Mouse (Mus musculus): Measurements from ENCODE around the gene Car9. TPM values are rescaled to one million over a fixed set of nuclear protein-coding genes. Genes with fewer than 3 reads are reported as not detected.

Gene Car9
- total and polyA plus RNA-seq, 2 experiments from 2014 or later = 0.05 to 1.1 TPM

- ATAC-seq (ENCODE audit: low FRiP score) = no peak
- no peak for TF ChIP-seq CTCF (IDR thresholded peaks at IDR 0.05)
- Histone ChIP-seq H3K4me1 (ENCODE audit: insufficient read depth, low read length) (peaks cover 23% of the 10 kb centered on the region), H3K9me3 (ENCODE audit: low read length) (no peaks in the 10 kb centered on the region), H3K4me3 (ENCODE audit: low read depth, low read length) (no peak overlapping the region), H3K27me3 (ENCODE audit: insufficient read depth, low read length) (no peaks in the 10 kb centered on the region), H3K4me2 (ENCODE audit: low read depth, low read length, poor library complexity, severe bottlenecking) (peak overlapping the region; percentile 9; the same call in 1 of the 2 replicates), H3K27ac (ENCODE audit: low read depth, low read length) (no peak overlapping the region), H3K36me3 (ENCODE audit: insufficient read depth, low read length) (peaks cover 26% of the 10 kb centered on the region), H3K9ac (replicated peaks; ENCODE audit: low read length, poor library complexity, severe bottlenecking) (no peak overlapping the region)
- 82% methylated on average over 13 of the region's 13 CpGs for WGBS
- DNase-seq (ENCODE audit: low spot score) = no peak
Observed at GRCm38 (mm10) chr4:43559519-43560242, 52.9 kb downstream of the Car9 start.

GRCm38 (mm10) chr4:43560243-43560611 is 53.5 kb downstream of the Car9 start:
- Histone ChIP-seq H3K9me3 (ENCODE audit: low read length) (no peaks in the 10 kb centered on the region), H3K9ac (replicated peaks; ENCODE audit: low read length, poor library complexity, severe bottlenecking) (no peak overlapping the region), H3K36me3 (ENCODE audit: insufficient read depth, low read length) (peaks cover 25% of the 10 kb centered on the region), H3K4me2 (ENCODE audit: low read depth, low read length, poor library complexity, severe bottlenecking) (peak overlapping the region; percentile 86; the same call in 1 of the 2 replicates), H3K4me1 (ENCODE audit: insufficient read depth, low read length) (peaks cover 23% of the 10 kb centered on the region), H3K27me3 (ENCODE audit: insufficient read depth, low read length) (no peaks in the 10 kb centered on the region), H3K4me3 (ENCODE audit: low read depth, low read length) (no peak overlapping the region), H3K27ac (ENCODE audit: low read depth, low read length) (no peak overlapping the region)
- WGBS = 50% methylated on average over 6 of the region's 6 CpGs
- no peak for TF ChIP-seq CTCF (IDR thresholded peaks at IDR 0.05)
- ATAC-seq (ENCODE audit: low FRiP score) (no peak), DNase-seq (ENCODE audit: low spot score) (no peak)

- H3K4me2 ChIP-seq (ENCODE audit: low read depth, low read length, poor library complexity, severe bottlenecking) = peak overlapping the region; percentile 86
- no peaks in the 10 kb centered on the region for H3K9me3 ChIP-seq (ENCODE audit: low read length)
- 34% methylated on average over 2 of the region's 2 CpGs for WGBS
- TF ChIP-seq CTCF (IDR thresholded peaks at IDR 0.05) = no peak
- peak overlapping the region; percentile 92 for H3K4me3 ChIP-seq (ENCODE audit: low read depth, low read length)
- DNase-seq (ENCODE audit: low spot score) (no peak), ATAC-seq (ENCODE audit: low FRiP score) (no peak)
- no peaks in the 10 kb centered on the region for H3K27me3 ChIP-seq (ENCODE audit: insufficient read depth, low read length)
- peaks cover 25% of the 10 kb centered on the region for H3K36me3 ChIP-seq (ENCODE audit: insufficient read depth, low read length)
- peak overlapping the region; percentile 87 for H3K9ac ChIP-seq (replicated peaks; ENCODE audit: low read length, poor library complexity, severe bottlenecking)
- no peak overlapping the region for H3K27ac ChIP-seq (ENCODE audit: low read depth, low read length)
- H3K4me1 ChIP-seq (ENCODE audit: insufficient read depth, low read length) = peaks cover 23% of the 10 kb centered on the region
Observed at GRCm38 (mm10) chr4:43560976-43561375, 54.2 kb downstream of the Car9 start.

GRCm38 (mm10) chr4:43561436-43561996 is 54.8 kb downstream of the Car9 start:
- 1% methylated on average over 16 of the region's 16 CpGs for WGBS
- H3K4me1 ChIP-seq (ENCODE audit: insufficient read depth, low read length) = peaks cover 23% of the 10 kb centered on the region

GRCm38 (mm10) chr4:43561997-43562768 is 55.4 kb downstream of the Car9 start, which contains the start of the genes Creb3 and Tln1:
Gene Creb3, plus strand, starts transcription at chr4:43562332.
Gene Tln1, minus strand, starts transcription at chr4:43562691.
- H3K9me3 ChIP-seq (ENCODE audit: low read length) = no peaks in the 10 kb centered on the region
- under 1% methylated on average over 62 of the region's 62 CpGs for WGBS
- peak within 1 kb of the TSS; percentile 87 for H3K9ac ChIP-seq (replicated peaks; ENCODE audit: low read length, poor library complexity, severe bottlenecking)
- H3K36me3 ChIP-seq (ENCODE audit: insufficient read depth, low read length) = peaks cover 30% of the 10 kb centered on the region
- no peaks in the 10 kb centered on the region for H3K27me3 ChIP-seq (ENCODE audit: insufficient read depth, low read length)
- peak within 1 kb of the TSS; percentile 86 for H3K4me2 ChIP-seq (ENCODE audit: low read depth, low read length, poor library complexity, severe bottlenecking)
- peak within 1 kb of the TSS; percentile 92 for H3K4me3 ChIP-seq (ENCODE audit: low read depth, low read length)
- DNase-seq (ENCODE audit: low spot score) (peak; percentile 97), ATAC-seq (ENCODE audit: low FRiP score) (peak; percentile 96)
- peak; percentile 20 for TF ChIP-seq CTCF (IDR thresholded peaks at IDR 0.05)
- peak within 1 kb of the TSS; percentile 93 for H3K27ac ChIP-seq (ENCODE audit: low read depth, low read length)
- peaks cover 23% of the 10 kb centered on the region for H3K4me1 ChIP-seq (ENCODE audit: insufficient read depth, low read length)

More at GRCm38 (mm10) chr4:43561436-43561996, 54.8 kb downstream of the Car9 start:
- H3K27ac ChIP-seq (ENCODE audit: low read depth, low read length) = peak overlapping the region; percentile 93
- peak; percentile 8 for DNase-seq (ENCODE audit: low spot score)
- H3K9me3 ChIP-seq (ENCODE audit: low read length) = no peaks in the 10 kb centered on the region
- peak overlapping the region; percentile 86 for H3K4me2 ChIP-seq (ENCODE audit: low read depth, low read length, poor library complexity, severe bottlenecking)
- no peaks in the 10 kb centered on the region for H3K27me3 ChIP-seq (ENCODE audit: insufficient read depth, low read length)
- H3K9ac ChIP-seq (replicated peaks; ENCODE audit: low read length, poor library complexity, severe bottlenecking) = peak overlapping the region; percentile 87
- TF ChIP-seq CTCF (IDR thresholded peaks at IDR 0.05) = no peak
- peaks cover 28% of the 10 kb centered on the region for H3K36me3 ChIP-seq (ENCODE audit: insufficient read depth, low read length)
- H3K4me3 ChIP-seq (ENCODE audit: low read depth, low read length) = peak overlapping the region; percentile 92
- ATAC-seq (ENCODE audit: low FRiP score) = peak; percentile 25

Data from midbrain, postnatal 0 days (tissue).